Mouse (Mus musculus): Measurements from ENCODE around the gene Tmem63b. TPM values are rescaled to one million over a fixed set of nuclear protein-coding genes. Genes with fewer than 3 reads are reported as not detected.
A peak's percentile ranks its signal among the peaks of the same experiment; 100 is the strongest.

Tmem63b gene
- total and polyA plus RNA-seq, 2 experiments from 2014 or later, result 131 to 228 TPM

GRCm38 (mm10) chr17:45723732-45724573 is 37.2 kb upstream of the Tmem63b start:
- Histone ChIP-seq H3K4me2 (ENCODE audit: low read depth) (peak overlapping the region; percentile 62), H3K9me3 (ENCODE audit: low read length) (no peaks in the 10 kb centered on the region), H3K4me1 (ENCODE audit: insufficient read depth) (peaks cover 7% of the 10 kb centered on the region), H3K4me3 (ENCODE audit: low read depth, low read length) (peak overlapping the region; percentile 51), H3K9ac (peak overlapping the region; percentile 78), H3K27ac (ENCODE audit: low read depth, low read length) (peak overlapping the region; percentile 91), H3K36me3 (ENCODE audit: insufficient read depth) (no peaks in the 10 kb centered on the region), H3K27me3 (ENCODE audit: insufficient read depth, low read length) (no peaks in the 10 kb centered on the region)
- ATAC-seq, result peak; percentile 86
- TF ChIP-seq CTCF (IDR thresholded peaks at IDR 0.05; ENCODE audit: low read depth), result peak; percentile 100
- peak; percentile 95 for DNase-seq
- WGBS, result 3% methylated on average over 25 of the region's 25 CpGs

GRCm38 (mm10) chr17:45718323-45718722 is 31.6 kb upstream of the Tmem63b start:
- 7% methylated on average over 10 of the region's 10 CpGs for WGBS
- Histone ChIP-seq H3K9ac (no peak overlapping the region), H3K9me3 (ENCODE audit: low read length) (no peaks in the 10 kb centered on the region), H3K4me1 (ENCODE audit: insufficient read depth) (peaks cover 4% of the 10 kb centered on the region), H3K27ac (ENCODE audit: low read depth, low read length) (no peak overlapping the region), H3K27me3 (ENCODE audit: insufficient read depth, low read length) (no peaks in the 10 kb centered on the region), H3K4me2 (ENCODE audit: low read depth) (no peak overlapping the region), H3K36me3 (ENCODE audit: insufficient read depth) (no peaks in the 10 kb centered on the region), H3K4me3 (ENCODE audit: low read depth, low read length) (no peak overlapping the region)
- peak; percentile 82 for TF ChIP-seq CTCF (IDR thresholded peaks at IDR 0.05; ENCODE audit: low read depth)
- DNase-seq (peak; percentile 79), ATAC-seq (peak; percentile 79)

- Histone ChIP-seq H3K27me3 (ENCODE audit: insufficient read depth, low read length) (no peaks in the 10 kb centered on the region), H3K4me2 (ENCODE audit: low read depth) (no peak overlapping the region), H3K4me1 (ENCODE audit: insufficient read depth) (no peaks in the 10 kb centered on the region), H3K9ac (no peak overlapping the region), H3K9me3 (ENCODE audit: low read length) (no peaks in the 10 kb centered on the region), H3K27ac (ENCODE audit: low read depth, low read length) (no peak overlapping the region), H3K36me3 (ENCODE audit: insufficient read depth) (no peaks in the 10 kb centered on the region), H3K4me3 (ENCODE audit: low read depth, low read length) (no peak overlapping the region)
- TF ChIP-seq CTCF (IDR thresholded peaks at IDR 0.05; ENCODE audit: low read depth), result no peak
- WGBS, result 71% methylated on average over 3 of the region's 3 CpGs
- ATAC-seq (no peak), DNase-seq (no peak)
Measured at GRCm38 (mm10) chr17:45711525-45711924, 24.8 kb upstream of the Tmem63b start.

DNA sequence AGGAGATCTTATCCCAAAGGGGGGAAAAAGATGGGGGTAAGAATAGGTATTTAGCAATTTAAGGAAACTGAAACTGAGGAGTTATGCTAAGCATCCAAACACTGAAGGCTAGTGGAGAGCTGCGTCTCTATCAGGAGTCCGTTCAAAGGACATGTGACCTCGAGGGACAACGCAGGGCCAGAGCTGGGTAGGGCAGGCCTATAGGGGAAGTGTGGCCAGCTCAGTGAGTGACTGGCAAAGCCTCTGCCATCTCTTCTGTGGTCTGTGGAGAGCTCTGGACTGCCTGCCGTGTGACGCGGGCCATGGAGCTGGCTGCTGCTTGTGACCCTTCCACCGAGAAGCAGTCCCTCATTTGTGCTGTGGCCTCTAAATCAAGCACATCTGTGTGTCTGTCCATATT is 23.7 kb upstream of the Tmem63b start:
- no peak for ATAC-seq
- no peaks in the 10 kb centered on the region for H3K4me1 ChIP-seq (ENCODE audit: insufficient read depth)
- DNase-seq, result no peak
- H3K9ac ChIP-seq, result no peak overlapping the region
- no peak overlapping the region for H3K27ac ChIP-seq (ENCODE audit: low read depth, low read length)
- H3K4me2 ChIP-seq (ENCODE audit: low read depth), result no peak overlapping the region
- H3K27me3 ChIP-seq (ENCODE audit: insufficient read depth, low read length), result no peaks in the 10 kb centered on the region
- WGBS, result 83% methylated on average over 8 of the region's 8 CpGs
- H3K36me3 ChIP-seq (ENCODE audit: insufficient read depth), result no peaks in the 10 kb centered on the region
- H3K4me3 ChIP-seq (ENCODE audit: low read depth, low read length), result no peak overlapping the region
- TF ChIP-seq CTCF (IDR thresholded peaks at IDR 0.05; ENCODE audit: low read depth), result no peak
- no peaks in the 10 kb centered on the region for H3K9me3 ChIP-seq (ENCODE audit: low read length)

GRCm38 (mm10) chr17:45709829-45710228 is 23.1 kb upstream of the Tmem63b start:
- no peaks in the 10 kb centered on the region for H3K36me3 ChIP-seq (ENCODE audit: insufficient read depth)
- no peak overlapping the region for H3K4me3 ChIP-seq (ENCODE audit: low read depth, low read length)
- no peaks in the 10 kb centered on the region for H3K27me3 ChIP-seq (ENCODE audit: insufficient read depth, low read length)
- DNase-seq, result no peak
- H3K4me1 ChIP-seq (ENCODE audit: insufficient read depth), result no peaks in the 10 kb centered on the region
- no peak for TF ChIP-seq CTCF (IDR thresholded peaks at IDR 0.05; ENCODE audit: low read depth)
- no peaks in the 10 kb centered on the region for H3K9me3 ChIP-seq (ENCODE audit: low read length)
- H3K9ac ChIP-seq, result no peak overlapping the region
- H3K27ac ChIP-seq (ENCODE audit: low read depth, low read length), result no peak overlapping the region
- no peak for ATAC-seq
- H3K4me2 ChIP-seq (ENCODE audit: low read depth), result no peak overlapping the region
- 55% methylated on average over 3 of the region's 3 CpGs for WGBS

- Histone ChIP-seq H3K4me1 (ENCODE audit: insufficient read depth) (no peaks in the 10 kb centered on the region), H3K36me3 (ENCODE audit: insufficient read depth) (no peaks in the 10 kb centered on the region), H3K27ac (ENCODE audit: low read depth, low read length) (no peak overlapping the region), H3K9me3 (ENCODE audit: low read length) (no peaks in the 10 kb centered on the region), H3K9ac (no peak overlapping the region), H3K4me3 (ENCODE audit: low read depth, low read length) (no peak overlapping the region), H3K27me3 (ENCODE audit: insufficient read depth, low read length) (no peaks in the 10 kb centered on the region), H3K4me2 (ENCODE audit: low read depth) (no peak overlapping the region)
- ATAC-seq, result no peak
- TF ChIP-seq CTCF (IDR thresholded peaks at IDR 0.05; ENCODE audit: low read depth), result no peak
- 82% methylated on average over 8 of the region's 8 CpGs for WGBS
- DNase-seq, result no peak
Measured at GRCm38 (mm10) chr17:45708179-45708578, 21.5 kb upstream of the Tmem63b start.

- ATAC-seq (no peak), DNase-seq (no peak)
- no peak overlapping the region for H3K4me3 ChIP-seq (ENCODE audit: low read depth, low read length)
- no peaks in the 10 kb centered on the region for H3K27me3 ChIP-seq (ENCODE audit: insufficient read depth, low read length)
- no peaks in the 10 kb centered on the region for H3K4me1 ChIP-seq (ENCODE audit: insufficient read depth)
- 36% methylated on average over 3 of the region's 3 CpGs for WGBS
- H3K9me3 ChIP-seq (ENCODE audit: low read length), result no peaks in the 10 kb centered on the region
- 0 out of 2 replicates have a peak, but pooled peaks have one; percentile 18 for TF ChIP-seq CTCF (IDR thresholded peaks at IDR 0.05; ENCODE audit: low read depth)
- no peaks in the 10 kb centered on the region for H3K36me3 ChIP-seq (ENCODE audit: insufficient read depth)
- H3K9ac ChIP-seq, result no peak overlapping the region
- no peak overlapping the region for H3K4me2 ChIP-seq (ENCODE audit: low read depth)
- H3K27ac ChIP-seq (ENCODE audit: low read depth, low read length), result no peak overlapping the region
Measured at GRCm38 (mm10) chr17:45707376-45707775, 20.7 kb upstream of the Tmem63b start.
